Mouse (Mus musculus): ENCODE measurements around the gene Akr1d1. TPM values are rescaled to one million over a fixed set of nuclear protein-coding genes. Genes with fewer than 3 reads are reported as not detected.
A peak's percentile ranks its signal among the peaks of the same experiment; 100 is the strongest.

Gene Akr1d1
- polyA plus RNA-seq, 1 experiment = 0.75 TPM

- H3K4me3 ChIP-seq (replicated peaks; ENCODE audit: control insufficient read depth, low read depth, low read length) = no peak overlapping the region
- no peak for TF ChIP-seq POLR2A (IDR thresholded peaks at IDR 0.05; ENCODE audit: borderline replicate concordance, control insufficient read depth, low read depth, low read length)
- no peak for TF ChIP-seq CTCF (IDR thresholded peaks at IDR 0.05; ENCODE audit: control insufficient read depth, insufficient read depth, low read length)
- H3K27ac ChIP-seq (ENCODE audit: control insufficient read depth, insufficient read depth, low read depth, low read length, poor library complexity) = no peak overlapping the region
- WGBS = 81% methylated on average over 2 of the region's 2 CpGs
- H3K4me1 ChIP-seq (ENCODE audit: control insufficient read depth, insufficient read depth, low read length) = peaks cover 2% of the 10 kb centered on the region; the same call in 1 of the 2 replicates
Observed at GRCm38 (mm10) chr6:37615490-37615889, 85.5 kb downstream of the Akr1d1 start.

- H3K27ac ChIP-seq (ENCODE audit: control insufficient read depth, insufficient read depth, low read depth, low read length, poor library complexity) = no peak overlapping the region
- peaks cover 2% of the 10 kb centered on the region; the same call in 1 of the 2 replicates for H3K4me1 ChIP-seq (ENCODE audit: control insufficient read depth, insufficient read depth, low read length)
- TF ChIP-seq POLR2A (IDR thresholded peaks at IDR 0.05; ENCODE audit: borderline replicate concordance, control insufficient read depth, low read depth, low read length) = no peak
- no peak for TF ChIP-seq CTCF (IDR thresholded peaks at IDR 0.05; ENCODE audit: control insufficient read depth, insufficient read depth, low read length)
- no peak overlapping the region for H3K4me3 ChIP-seq (replicated peaks; ENCODE audit: control insufficient read depth, low read depth, low read length)
- 86% methylated on average over 7 of the region's 7 CpGs for WGBS
Observed at GRCm38 (mm10) chr6:37616136-37616535, 86.2 kb downstream of the Akr1d1 start.

GRCm38 (mm10) chr6:37617431-37618011, 87.5 kb downstream of the Akr1d1 start:
- Histone ChIP-seq H3K27ac (ENCODE audit: control insufficient read depth, insufficient read depth, low read depth, low read length, poor library complexity) (peak overlapping the region; percentile 59; the same call in 1 of the 2 replicates), H3K4me3 (replicated peaks; ENCODE audit: control insufficient read depth, low read depth, low read length) (no peak overlapping the region), H3K4me1 (ENCODE audit: control insufficient read depth, insufficient read depth, low read length) (peaks cover 2% of the 10 kb centered on the region; the same call in 1 of the 2 replicates)
- 6% methylated on average over 10 of the region's 10 CpGs for WGBS
- TF ChIP-seq CTCF (IDR thresholded peaks at IDR 0.05; ENCODE audit: control insufficient read depth, insufficient read depth, low read length) = no peak
- TF ChIP-seq POLR2A (IDR thresholded peaks at IDR 0.05; ENCODE audit: borderline replicate concordance, control insufficient read depth, low read depth, low read length) = no peak

Other genes with a start within 250 kb of the Akr1d1 start
- gene Dgki, start 230.0 kb upstream of the Akr1d1 start, polyA plus RNA-seq (2011; ENCODE audit: insufficient read depth, insufficient read length, low replicate concordance, missing spikeins) = 1.4 and 7.2 TPM in 2 replicates
- gene Creb3l2, start 88.0 kb upstream of the Akr1d1 start, polyA plus RNA-seq (2011; ENCODE audit: insufficient read depth, insufficient read length, low replicate concordance, missing spikeins) = 3.2 and 8.2 TPM in 2 replicates

Measured in bone marrow, adult 2 months (tissue).